In genomic region chr19:36715591-36715990, GRCm38 (mm10) we compare ENCODE assay signal across 26 mouse cellular contexts. TPM values are rescaled to one million over a fixed set of nuclear protein-coding genes. Genes with fewer than 3 reads are reported as not detected.
"Had no signal": no experiment of that assay in that cellular context is flagged by ENCODE, and none has a peak within 500 bp of the region (broad histone marks: within the 10 kb centered on the region; RNA-seq: fewer than 3 reads in every experiment).

No protein-coding gene starts in this region.

- H3K36me3 ChIP-seq: heart, embryonic 10.5 days; heart, embryonic 12.5 days; hindbrain, embryonic 10.5 days; hindbrain, embryonic 12.5 days; limb, embryonic 10.5 days; limb, embryonic 12.5 days; liver, embryonic 13.5 days had no signal

- H3K27ac ChIP-seq: gastrocnemius, adult 2 months; heart, adult 2 months; heart, embryonic 10.5 days; hindbrain, embryonic 10.5 days; hindbrain, embryonic 12.5 days; hindbrain, embryonic 14.5 days; layer of hippocampus, adult 2 months; left cerebral cortex, adult 2 months; limb, embryonic 10.5 days; limb, embryonic 12.5 days; liver, embryonic 13.5 days had no signal

- H3K4me3 ChIP-seq: gastrocnemius, adult 2 months; heart, adult 2 months; heart, embryonic 10.5 days; heart, embryonic 12.5 days; hindbrain, embryonic 10.5 days; hindbrain, embryonic 12.5 days; layer of hippocampus, adult 2 months; left cerebral cortex, adult 2 months; limb, embryonic 10.5 days; limb, embryonic 12.5 days; liver, embryonic 13.5 days had no signal

- H3K4me1 ChIP-seq: heart, embryonic 10.5 days; hindbrain, embryonic 10.5 days; hindbrain, embryonic 12.5 days; limb, embryonic 12.5 days; liver, embryonic 13.5 days had no signal

- H3K4me2 ChIP-seq: heart, embryonic 12.5 days; hindbrain, embryonic 12.5 days; hindbrain, embryonic 14.5 days; limb, embryonic 12.5 days; liver, embryonic 11.5 days; liver, embryonic 13.5 days had no signal

- H3K9me3 ChIP-seq: heart, embryonic 10.5 days; heart, embryonic 12.5 days; hindbrain, embryonic 10.5 days; hindbrain, embryonic 12.5 days; limb, embryonic 10.5 days; limb, embryonic 12.5 days; liver, embryonic 13.5 days had no signal

- DNase-seq: gastrocnemius, adult 2 months; gastrocnemius, postnatal 10 days; gastrocnemius, postnatal 25 days; heart, adult 2 months; heart, postnatal 10 days; heart, postnatal 4 days; kidney, adult 18-20 months; kidney, adult 8-10 months; kidney, postnatal 10 days; kidney, postnatal 25 days; kidney, postnatal 4 days; liver; liver, embryonic 13.5 days had no signal

- ATAC-seq: hindbrain, embryonic 16.5 days; inflammation-experienced regulatory T-cells, adult 6 months; intestine, postnatal 0 days had no signal

- H3K27me3 ChIP-seq: heart, embryonic 12.5 days; hindbrain, embryonic 12.5 days; limb, embryonic 12.5 days; liver, embryonic 13.5 days had no signal

- H3K9ac ChIP-seq: heart, embryonic 12.5 days; hindbrain, embryonic 12.5 days; hindbrain, embryonic 14.5 days; limb, embryonic 12.5 days; liver, embryonic 13.5 days had no signal

RNA-seq across cellular contexts. Expression of gene Ppp1r3c, which starts 20.9 kb away (rescaled TPM):
- polyA plus RNA-seq: inflammation-experienced regulatory T-cells, adult 6 months had no signal
